Mouse (Mus musculus): ENCODE measurements around the gene St3gal3. TPM values are rescaled to one million over a fixed set of nuclear protein-coding genes. Genes with fewer than 3 reads are reported as not detected.

St3gal3 gene
- polyA plus RNA-seq, 1 experiment from 2014 or later, result 9.8 TPM

GRCm38 (mm10) chr4:117906196-117906595, 228.5 kb downstream of the St3gal3 start:
- no peak for ATAC-seq (ENCODE audit: insufficient number of reproducible peaks, insufficient read depth, low FRiP score, low TSS enrichment, low read depth)
- Histone ChIP-seq H3K4me1 (peaks cover 11% of the 10 kb centered on the region), H3K27ac (no peak overlapping the region), H3K36me3 (peaks cover 73% of the 10 kb centered on the region), H3K27me3 (no peaks in the 10 kb centered on the region), H3K4me3 (no peak overlapping the region), H3K9me3 (no peaks in the 10 kb centered on the region), H3K4me2 (no peak overlapping the region), H3K9ac (no peak overlapping the region)
- WGBS, result 90% methylated on average over 3 of the region's 3 CpGs

GRCm38 (mm10) chr4:117904761-117905160, 230.0 kb downstream of the St3gal3 start:
- Histone ChIP-seq H3K4me3 (no peak overlapping the region), H3K9me3 (no peaks in the 10 kb centered on the region), H3K27ac (no peak overlapping the region), H3K9ac (no peak overlapping the region), H3K36me3 (peaks cover 77% of the 10 kb centered on the region), H3K4me1 (peaks cover 6% of the 10 kb centered on the region), H3K27me3 (no peaks in the 10 kb centered on the region), H3K4me2 (no peak overlapping the region)
- ATAC-seq (ENCODE audit: insufficient number of reproducible peaks, insufficient read depth, low FRiP score, low TSS enrichment, low read depth), result no peak
- WGBS, result 91% methylated on average over 8 of the region's 8 CpGs

DNA sequence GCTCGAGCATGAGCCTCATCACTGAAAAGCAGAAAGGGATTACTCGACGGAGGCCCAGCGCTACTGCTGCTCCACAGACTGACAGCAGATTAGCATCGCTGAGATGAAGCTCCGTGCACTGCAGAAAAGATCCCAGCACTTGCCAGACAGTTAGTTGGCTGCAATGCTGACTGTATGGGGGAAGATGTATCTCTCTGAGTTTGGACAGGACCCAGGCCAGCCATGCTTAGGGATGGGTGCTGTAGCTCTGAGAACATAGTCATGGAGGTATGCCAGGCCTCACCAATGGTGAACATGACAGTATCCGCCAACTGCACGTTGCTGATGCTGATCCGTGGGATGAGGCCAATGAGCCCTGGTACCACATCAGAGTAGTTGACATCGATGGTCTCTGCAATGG, 230.6 kb downstream of the St3gal3 start:
- Histone ChIP-seq H3K4me2 (no peak overlapping the region), H3K27ac (no peak overlapping the region), H3K36me3 (peaks cover 82% of the 10 kb centered on the region), H3K9me3 (no peaks in the 10 kb centered on the region), H3K9ac (no peak overlapping the region), H3K27me3 (no peaks in the 10 kb centered on the region), H3K4me3 (no peak overlapping the region), H3K4me1 (peaks cover 3% of the 10 kb centered on the region)
- ATAC-seq (ENCODE audit: insufficient number of reproducible peaks, insufficient read depth, low FRiP score, low TSS enrichment, low read depth), result no peak
- 91% methylated on average over 10 of the region's 10 CpGs for WGBS

DNA sequence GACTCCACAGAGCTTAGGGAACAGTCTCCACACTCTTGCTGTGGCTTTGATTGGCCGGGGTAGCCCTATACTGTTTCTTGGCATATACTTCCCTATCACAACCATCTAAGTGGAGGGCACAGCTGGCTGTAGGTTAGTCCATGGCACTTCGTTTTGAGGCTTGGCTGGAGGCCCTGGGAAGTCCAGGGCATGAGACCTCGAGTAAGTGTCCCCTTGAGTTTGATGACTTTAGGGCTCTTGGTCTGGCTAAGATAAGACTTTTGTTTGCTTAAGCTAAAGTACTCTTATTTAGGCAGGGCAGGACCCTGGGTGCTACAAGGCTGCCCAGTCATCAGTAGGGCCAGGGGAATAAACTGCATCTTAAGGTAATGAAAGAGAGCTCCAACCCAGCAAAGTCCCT, 236.6 kb downstream of the St3gal3 start:
- H3K4me2 ChIP-seq, result no peak overlapping the region
- peaks cover 90% of the 10 kb centered on the region for H3K36me3 ChIP-seq
- H3K27me3 ChIP-seq, result no peaks in the 10 kb centered on the region
- H3K4me3 ChIP-seq, result no peak overlapping the region
- H3K27ac ChIP-seq, result no peak overlapping the region
- 86% methylated on average over 3 of the region's 3 CpGs for WGBS
- no peak for ATAC-seq (ENCODE audit: insufficient number of reproducible peaks, insufficient read depth, low FRiP score, low TSS enrichment, low read depth)
- H3K9ac ChIP-seq, result no peak overlapping the region
- H3K4me1 ChIP-seq, result no peaks in the 10 kb centered on the region
- H3K9me3 ChIP-seq, result no peaks in the 10 kb centered on the region

- ATAC-seq (ENCODE audit: insufficient number of reproducible peaks, insufficient read depth, low FRiP score, low TSS enrichment, low read depth), result no peak
- H3K9me3 ChIP-seq, result no peaks in the 10 kb centered on the region
- H3K4me1 ChIP-seq, result peaks cover 4% of the 10 kb centered on the region
- no peaks in the 10 kb centered on the region for H3K27me3 ChIP-seq
- no peak overlapping the region for H3K27ac ChIP-seq
- H3K36me3 ChIP-seq, result peaks cover 70% of the 10 kb centered on the region
- no peak overlapping the region for H3K9ac ChIP-seq
- no peak overlapping the region for H3K4me2 ChIP-seq
- H3K4me3 ChIP-seq, result no peak overlapping the region
- whole genome bisulfite sequencing, result 92% methylated on average over 6 of the region's 6 CpGs
Observed at GRCm38 (mm10) chr4:117896031-117896430, 238.7 kb downstream of the St3gal3 start.

DNA sequence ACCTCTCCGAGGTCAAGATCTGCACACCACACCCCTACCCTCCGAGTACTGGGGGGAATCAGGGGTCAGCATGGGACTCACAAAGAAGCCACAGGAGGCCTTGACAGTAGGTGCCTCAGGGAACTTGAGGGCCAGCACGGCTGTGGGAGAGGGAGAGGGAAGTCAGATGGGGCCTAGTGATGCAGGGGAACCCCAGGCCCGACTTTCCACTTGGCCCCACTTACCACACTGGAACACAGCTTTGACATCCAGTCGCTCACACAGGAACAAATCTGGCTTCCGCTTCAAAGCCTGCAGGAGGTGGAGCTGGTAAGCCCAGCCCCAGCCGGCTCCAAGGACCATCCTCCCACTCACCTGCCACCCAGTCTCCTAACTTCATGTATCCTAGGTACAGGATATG, 239.4 kb downstream of the St3gal3 start:
- Histone ChIP-seq H3K4me1 (peaks cover 8% of the 10 kb centered on the region), H3K4me3 (no peak overlapping the region), H3K9ac (no peak overlapping the region), H3K4me2 (no peak overlapping the region), H3K27ac (no peak overlapping the region), H3K36me3 (peaks cover 63% of the 10 kb centered on the region), H3K9me3 (no peaks in the 10 kb centered on the region), H3K27me3 (no peaks in the 10 kb centered on the region)
- WGBS, result 74% methylated on average over 7 of the region's 7 CpGs
- no peak for ATAC-seq (ENCODE audit: insufficient number of reproducible peaks, insufficient read depth, low FRiP score, low TSS enrichment, low read depth)

DNA sequence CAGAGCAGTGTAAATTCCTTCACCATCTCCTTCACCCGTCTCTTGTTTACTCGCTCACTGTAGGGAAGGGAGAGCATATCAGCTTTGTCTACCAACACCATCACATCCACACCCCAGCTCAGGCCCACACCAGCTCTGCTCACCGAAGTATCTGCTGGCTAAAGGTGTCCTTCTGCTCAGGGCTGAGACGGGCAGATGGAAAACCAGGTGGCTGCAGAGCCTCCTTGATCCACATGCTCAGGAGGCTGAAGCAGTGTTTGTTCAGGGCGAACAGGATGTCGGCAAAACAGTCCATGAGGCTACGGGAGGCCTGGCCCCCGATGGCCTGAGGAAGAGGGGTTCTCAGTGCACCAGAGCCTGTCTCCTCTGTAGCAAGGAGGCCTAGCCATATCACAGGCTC, 240.1 kb downstream of the St3gal3 start:
- no peak for ATAC-seq (ENCODE audit: insufficient number of reproducible peaks, insufficient read depth, low FRiP score, low TSS enrichment, low read depth)
- H3K4me3 ChIP-seq, result no peak overlapping the region
- 94% methylated on average over 8 of the region's 8 CpGs for WGBS
- no peak overlapping the region for H3K27ac ChIP-seq
- no peaks in the 10 kb centered on the region for H3K9me3 ChIP-seq
- no peak overlapping the region for H3K9ac ChIP-seq
- peaks cover 8% of the 10 kb centered on the region for H3K4me1 ChIP-seq
- peaks cover 56% of the 10 kb centered on the region for H3K36me3 ChIP-seq
- no peak overlapping the region for H3K4me2 ChIP-seq
- no peaks in the 10 kb centered on the region for H3K27me3 ChIP-seq

DNA sequence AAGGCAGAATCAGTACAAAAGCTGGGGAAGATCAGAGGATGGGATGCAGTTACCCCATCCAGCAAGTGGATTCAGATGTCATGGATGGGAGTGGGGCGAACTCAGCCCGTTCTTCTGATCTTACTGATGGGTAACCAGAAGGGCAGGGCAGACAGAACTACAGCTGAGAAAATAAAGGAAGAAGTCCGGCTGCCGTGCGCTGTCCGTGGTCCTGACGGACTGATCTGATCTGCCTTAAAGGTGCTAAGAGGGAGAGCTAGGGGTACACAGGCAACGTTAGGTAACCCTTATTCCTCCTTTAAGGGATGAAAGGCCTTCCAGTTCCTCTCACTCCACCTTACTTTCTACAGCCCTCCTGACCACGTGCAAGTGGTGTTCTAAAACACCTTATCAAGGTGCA, 241.3 kb downstream of the St3gal3 start:
- H3K36me3 ChIP-seq, result peaks cover 52% of the 10 kb centered on the region
- H3K9ac ChIP-seq, result no peak overlapping the region
- peaks cover 8% of the 10 kb centered on the region for H3K4me1 ChIP-seq
- no peaks in the 10 kb centered on the region for H3K27me3 ChIP-seq
- no peak for ATAC-seq (ENCODE audit: insufficient number of reproducible peaks, insufficient read depth, low FRiP score, low TSS enrichment, low read depth)
- H3K4me2 ChIP-seq, result no peak overlapping the region
- no peak overlapping the region for H3K4me3 ChIP-seq
- H3K9me3 ChIP-seq, result no peaks in the 10 kb centered on the region
- H3K27ac ChIP-seq, result no peak overlapping the region
- WGBS, result 26% methylated on average over 9 of the region's 9 CpGs

- H3K4me2 ChIP-seq, result peak within 1 kb of the TSS; percentile 90
- WGBS, result under 1% methylated on average over 21 of the region's 21 CpGs
- ATAC-seq (ENCODE audit: insufficient number of reproducible peaks, insufficient read depth, low FRiP score, low TSS enrichment, low read depth), result peak; percentile 74; the same call in 1 of the 2 replicates
- H3K9me3 ChIP-seq, result no peaks in the 10 kb centered on the region
- H3K9ac ChIP-seq, result peak within 1 kb of the TSS; percentile 72
- H3K36me3 ChIP-seq, result peaks cover 36% of the 10 kb centered on the region
- no peak within 1 kb of the TSS for H3K27ac ChIP-seq
- H3K27me3 ChIP-seq, result no peaks in the 10 kb centered on the region
- H3K4me1 ChIP-seq, result peaks cover 12% of the 10 kb centered on the region
- peak within 1 kb of the TSS; percentile 76 for H3K4me3 ChIP-seq
Observed at GRCm38 (mm10) chr4:117891738-117892161, 243.0 kb downstream of the St3gal3 start, which contains the start of gene Dph2. Gene Dph2 (minus strand): TSS chr4:117892032.

GRCm38 (mm10) chr4:117890750-117891149, 244.0 kb downstream of the St3gal3 start:
- H3K27me3 ChIP-seq, result no peaks in the 10 kb centered on the region
- no peak for ATAC-seq (ENCODE audit: insufficient number of reproducible peaks, insufficient read depth, low FRiP score, low TSS enrichment, low read depth)
- peaks cover 21% of the 10 kb centered on the region for H3K4me1 ChIP-seq
- 89% methylated on average over 8 of the region's 8 CpGs for WGBS
- no peak overlapping the region for H3K27ac ChIP-seq
- peak overlapping the region; percentile 76 for H3K4me3 ChIP-seq
- peaks cover 27% of the 10 kb centered on the region for H3K36me3 ChIP-seq
- H3K9me3 ChIP-seq, result no peaks in the 10 kb centered on the region
- H3K4me2 ChIP-seq, result peak overlapping the region; percentile 90
- H3K9ac ChIP-seq, result no peak overlapping the region

DNA sequence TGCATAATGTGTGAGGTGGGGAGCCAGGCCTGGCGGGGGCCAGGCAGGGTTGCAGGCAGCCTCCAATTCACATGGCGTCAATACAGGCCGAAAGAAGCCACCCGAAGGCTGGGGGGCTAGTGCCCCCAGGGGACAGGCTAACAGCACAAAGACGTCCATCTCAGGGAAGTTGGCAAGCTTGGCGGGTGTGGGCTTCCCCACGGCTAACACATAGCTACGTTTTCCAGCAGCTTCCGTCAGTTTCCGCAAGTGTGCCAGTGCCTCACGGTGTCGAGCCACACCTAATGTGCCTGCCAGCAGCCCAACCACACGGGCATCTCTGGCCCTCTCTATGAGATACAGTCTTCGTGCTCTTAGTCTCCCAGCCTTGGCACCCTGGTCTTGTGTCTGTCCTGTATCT, 244.7 kb downstream of the St3gal3 start:
- no peak overlapping the region for H3K4me2 ChIP-seq
- no peak overlapping the region for H3K4me3 ChIP-seq
- peaks cover 27% of the 10 kb centered on the region for H3K36me3 ChIP-seq
- H3K9ac ChIP-seq, result no peak overlapping the region
- H3K4me1 ChIP-seq, result peaks cover 21% of the 10 kb centered on the region
- ATAC-seq (ENCODE audit: insufficient number of reproducible peaks, insufficient read depth, low FRiP score, low TSS enrichment, low read depth), result no peak
- 90% methylated on average over 14 of the region's 14 CpGs for WGBS
- no peaks in the 10 kb centered on the region for H3K9me3 ChIP-seq
- H3K27me3 ChIP-seq, result no peaks in the 10 kb centered on the region
- no peak overlapping the region for H3K27ac ChIP-seq

DNA sequence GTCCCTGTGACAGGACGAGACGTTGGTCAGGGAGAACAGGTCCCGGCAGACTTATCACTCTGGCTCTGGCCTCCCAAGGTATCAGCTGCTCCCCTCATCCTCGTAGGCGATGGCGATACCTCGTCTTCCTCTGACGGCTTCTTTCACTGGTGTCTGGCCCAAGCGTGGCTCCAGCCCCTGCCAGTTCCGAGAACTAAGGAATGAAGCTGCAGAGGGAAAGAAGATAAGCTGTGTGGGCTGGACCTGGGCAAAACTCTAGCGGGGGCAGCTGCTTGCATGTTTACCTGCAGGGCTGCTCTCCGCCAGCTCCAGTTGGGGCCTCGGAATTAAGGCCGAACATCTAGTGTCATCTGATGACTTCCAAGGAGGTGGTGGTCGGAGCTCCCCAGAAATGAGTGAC, 245.2 kb downstream of the St3gal3 start:
- no peaks in the 10 kb centered on the region for H3K9me3 ChIP-seq
- H3K36me3 ChIP-seq, result peaks cover 27% of the 10 kb centered on the region
- H3K4me3 ChIP-seq, result no peak overlapping the region
- H3K4me1 ChIP-seq, result peaks cover 22% of the 10 kb centered on the region
- no peaks in the 10 kb centered on the region for H3K27me3 ChIP-seq
- no peak overlapping the region for H3K9ac ChIP-seq
- no peak overlapping the region for H3K27ac ChIP-seq
- WGBS, result 91% methylated on average over 15 of the region's 15 CpGs
- H3K4me2 ChIP-seq, result no peak overlapping the region
- ATAC-seq (ENCODE audit: insufficient number of reproducible peaks, insufficient read depth, low FRiP score, low TSS enrichment, low read depth), result no peak
